Mouse (Mus musculus): Measurements from ENCODE around the gene Adprhl2. TPM values are rescaled to one million over a fixed set of nuclear protein-coding genes. Genes with fewer than 3 reads are reported as not detected.

Adprhl2 gene
- polyA plus RNA-seq, 1 experiment from 2014 or later, result 86.1 TPM

Other genes starting within 250 kb of the Adprhl2 start
- gene Lsm10, start 225.1 kb downstream of the Adprhl2 start, polyA plus RNA-seq (2015; fragmentation: Nextera tagmentation; extraction: Ambion mirVana), result 45.8 and 50.3 TPM in 2 replicates
- gene Stk40, start 217.7 kb downstream of the Adprhl2 start, polyA plus RNA-seq (2015; fragmentation: Nextera tagmentation; extraction: Ambion mirVana), result 29.6 and 33.9 TPM in 2 replicates
- 14.5 and 15.1 TPM in 2 replicates for gene Eva1b, start 174.0 kb downstream of the Adprhl2 start, polyA plus RNA-seq (2015; fragmentation: Nextera tagmentation; extraction: Ambion mirVana)
- 1.4 and 2.0 TPM in 2 replicates for gene Sh3d21, start 158.2 kb downstream of the Adprhl2 start, polyA plus RNA-seq (2015; fragmentation: Nextera tagmentation; extraction: Ambion mirVana)
- 130 and 141 TPM in 2 replicates for gene Thrap3, start 118.9 kb downstream of the Adprhl2 start, polyA plus RNA-seq (2015; fragmentation: Nextera tagmentation; extraction: Ambion mirVana)
- 82.9 and 97.5 TPM in 2 replicates for gene Map7d1, start 65.4 kb downstream of the Adprhl2 start, polyA plus RNA-seq (2015; fragmentation: Nextera tagmentation; extraction: Ambion mirVana)
- 172 and 180 TPM in 2 replicates for gene Trappc3, start 59.4 kb downstream of the Adprhl2 start, polyA plus RNA-seq (2015; fragmentation: Nextera tagmentation; extraction: Ambion mirVana)
- 6.9 and 8.1 TPM in 2 replicates for gene Col8a2, start 34.9 kb downstream of the Adprhl2 start, polyA plus RNA-seq (2015; fragmentation: Nextera tagmentation; extraction: Ambion mirVana)
- gene Tekt2, start 4.0 kb upstream of the Adprhl2 start, polyA plus RNA-seq (2015; fragmentation: Nextera tagmentation; extraction: Ambion mirVana), result 10.7 and 11.4 TPM in 2 replicates
- gene Ago3, start 107.9 kb upstream of the Adprhl2 start, polyA plus RNA-seq (2015; fragmentation: Nextera tagmentation; extraction: Ambion mirVana), result 15.5 and 16.3 TPM in 2 replicates
- 9.2 and 11.7 TPM in 2 replicates for gene Ago1, start 146.9 kb upstream of the Adprhl2 start, polyA plus RNA-seq (2015; fragmentation: Nextera tagmentation; extraction: Ambion mirVana)
- 7.6 and 8.2 TPM in 2 replicates for gene Ago4, start 211.8 kb upstream of the Adprhl2 start, polyA plus RNA-seq (2015; fragmentation: Nextera tagmentation; extraction: Ambion mirVana)
- gene Clspn, start 235.2 kb upstream of the Adprhl2 start, polyA plus RNA-seq (2015; fragmentation: Nextera tagmentation; extraction: Ambion mirVana), result 8.8 and 9.5 TPM in 2 replicates

Data from hindbrain, embryonic 15.5 days (tissue).